Mouse (Mus musculus) spleen, adult 2 months (tissue): ENCODE results near the gene Ndufaf8.

Experiments used
- CTCF ChIP-seq: fragments of 200-500 bp; IDR thresholded peaks from 2 replicates; pipeline ENCODE4 v1.5.1; 2011; ENCODE audit warnings: mild to moderate bottlenecking, inconsistent platforms; ENCODE audit not compliant: insufficient read depth, insufficient read length, insufficient replicate concordance; ENCODE audit errors: extremely low read depth
- POLR2A ChIP-seq: fragments of 200-500 bp; IDR thresholded peaks from 2 replicates; pipeline ENCODE4 v1.6.1; 2011; ENCODE audit warnings: low read depth, low read length, inconsistent platforms

DNA sequence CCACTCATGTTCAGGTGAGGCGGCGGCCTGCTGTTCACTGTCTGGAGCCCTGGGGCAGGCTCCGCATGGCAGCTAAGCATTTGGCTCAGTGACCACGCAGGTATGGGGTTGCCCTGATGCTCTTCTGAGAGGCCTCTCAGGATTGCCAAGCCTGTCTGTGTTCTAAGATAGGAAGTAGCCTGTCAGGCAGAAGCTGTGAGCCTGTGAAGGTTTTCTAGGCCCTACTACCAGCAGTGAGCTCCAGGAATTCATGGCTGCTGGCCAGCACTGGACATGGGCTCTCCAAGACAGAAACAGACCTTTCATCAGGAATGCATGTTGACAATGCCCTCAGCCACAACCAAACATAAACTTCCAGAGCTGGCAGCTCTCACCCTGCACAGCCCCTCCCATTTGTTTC, 13.4 kb downstream of the Ndufaf8 start:
- TF ChIP-seq POLR2A (no peak), CTCF (no peak)
